Mouse (Mus musculus): ENCODE results near the gene Gm20388.

DNA sequence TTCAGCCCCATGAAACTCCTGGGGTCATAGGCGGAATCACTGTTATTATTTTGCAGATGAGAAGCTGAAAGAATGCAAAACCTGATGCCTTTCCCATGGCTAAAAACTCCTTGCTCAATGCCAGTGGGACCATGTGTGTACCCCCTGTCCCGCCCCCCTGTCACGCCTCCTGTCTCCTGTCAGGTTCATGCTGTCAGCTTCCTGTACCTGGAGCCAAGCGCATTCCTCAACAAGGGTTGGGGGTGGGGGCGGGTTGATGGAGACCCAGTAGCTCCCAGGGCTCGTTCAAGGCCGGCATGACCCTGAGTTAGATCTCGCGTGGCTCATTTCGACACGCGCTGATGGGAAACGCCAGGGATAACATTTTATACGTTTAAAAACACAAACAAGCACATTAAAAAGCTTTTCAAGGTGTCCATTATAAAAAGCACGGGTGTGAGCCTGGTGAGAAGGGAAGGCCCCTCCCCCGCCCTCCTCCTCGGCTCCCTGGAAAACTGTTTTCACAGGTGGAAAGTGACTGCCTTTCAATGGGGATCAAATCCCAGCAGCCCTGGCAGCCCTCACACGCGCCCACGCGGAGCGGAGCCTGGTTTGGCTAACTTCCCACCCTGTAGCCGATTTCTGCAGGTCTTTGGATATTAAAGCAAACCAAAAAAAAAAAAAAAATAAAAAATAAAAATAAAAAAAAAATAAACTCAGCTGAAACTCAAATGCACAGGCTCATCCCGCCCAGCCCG, 1563.7 kb downstream of the Gm20388 start:
- TF ChIP-seq CTCF (IDR thresholded peaks at IDR 0.05; ENCODE audit: low read depth, low read length) (no peak), EP300 (IDR thresholded peaks at IDR 0.05; ENCODE audit: insufficient read depth, low read depth, low read length) (no peak), POLR2A (IDR thresholded peaks at IDR 0.05; ENCODE audit: insufficient read depth, low read length) (no peak)

Data from ES-Bruce4 (cell line).